Mouse (Mus musculus): ENCODE measurements at regions not wholly inside any gene's neighbourhood (a gene's known extent, or its start where the extent isn't known, plus 50 kb on each side); places are given as distances from the start of the nearest gene placed in this dataset.
"Not testable (repeated sequence)": the region's sequence is repeated elsewhere in the genome, so short reads cannot be mapped to it uniquely, and the experiment has no call there.

- no peak for DNase-seq
Observed at GRCm38 (mm10) chr5:102123285-102123684, 53.6 kb upstream of the Wdfy3 start.

- peak; percentile 64 for DNase-seq
Observed at GRCm38 (mm10) chr5:102126737-102127136, 57.0 kb upstream of the Wdfy3 start.

- DNase-seq = no peak
Observed at GRCm38 (mm10) chr5:102147991-102148390, 78.3 kb upstream of the Wdfy3 start.

- DNase-seq = peak; percentile 75
Observed at GRCm38 (mm10) chr5:102149481-102150129, 79.9 kb upstream of the Wdfy3 start.

- no peak for DNase-seq
Observed at GRCm38 (mm10) chr5:102159621-102160020, 89.9 kb upstream of the Wdfy3 start.

GRCm38 (mm10) chr5:102167981-102168380 is 98.3 kb upstream of the Wdfy3 start:
- no peak for DNase-seq

- no peak for DNase-seq
Observed at GRCm38 (mm10) chr5:102171808-102172207, 102.1 kb upstream of the Wdfy3 start.

GRCm38 (mm10) chr5:102180250-102180649 is 110.5 kb upstream of the Wdfy3 start:
- DNase-seq = no peak

GRCm38 (mm10) chr5:102188951-102189350 is 119.2 kb upstream of the Wdfy3 start:
- not testable (repeated sequence) for DNase-seq

- no peak for DNase-seq
Observed at GRCm38 (mm10) chr5:102206456-102206855, 136.7 kb upstream of the Wdfy3 start.

GRCm38 (mm10) chr5:102206953-102207352 is 137.2 kb upstream of the Wdfy3 start:
- DNase-seq = peak; percentile 61

GRCm38 (mm10) chr5:102213145-102213544 is 143.4 kb upstream of the Wdfy3 start:
- peak; percentile 61 for DNase-seq

GRCm38 (mm10) chr5:102227131-102227530 is 157.4 kb upstream of the Wdfy3 start:
- DNase-seq = no peak

- DNase-seq = no peak
Observed at GRCm38 (mm10) chr5:102242614-102243013, 172.9 kb upstream of the Wdfy3 start.

GRCm38 (mm10) chr5:102244706-102245105 is 175.0 kb upstream of the Wdfy3 start:
- DNase-seq = no peak

- no peak for DNase-seq
Observed at GRCm38 (mm10) chr5:102248747-102249146, 179.0 kb upstream of the Wdfy3 start.

GRCm38 (mm10) chr5:102251076-102251475 is 181.4 kb upstream of the Wdfy3 start:
- no peak for DNase-seq

- no peak for DNase-seq
Observed at GRCm38 (mm10) chr5:102253786-102254185, 184.1 kb upstream of the Wdfy3 start.

- DNase-seq = no peak
Observed at GRCm38 (mm10) chr5:102257104-102257503, 187.4 kb upstream of the Wdfy3 start.

GRCm38 (mm10) chr5:102261621-102262020 is 191.9 kb upstream of the Wdfy3 start:
- peak; percentile 56 for DNase-seq

- DNase-seq = no peak
Observed at GRCm38 (mm10) chr5:102266451-102266850, 196.7 kb upstream of the Wdfy3 start.

- no peak for DNase-seq
Observed at GRCm38 (mm10) chr5:102267150-102267549, 197.4 kb upstream of the Wdfy3 start.

- no peak for DNase-seq
Observed at GRCm38 (mm10) chr5:102269204-102269603, 199.5 kb upstream of the Wdfy3 start.

GRCm38 (mm10) chr5:102275621-102276020 is 205.6 kb upstream of the Arhgap24 start:
- DNase-seq = no peak

GRCm38 (mm10) chr5:102287131-102287530 is 194.1 kb upstream of the Arhgap24 start:
- no peak for DNase-seq
